Mouse (Mus musculus) liver, embryonic 16.5 days (tissue): ENCODE measurements at regions not wholly inside any gene's neighbourhood (a gene's known extent, or its start where the extent isn't known, plus 50 kb on each side); places are given as distances from the start of the nearest gene placed in this dataset.

Experiments
- ATAC-seq: fragments of 200-750 bp; cut with Nextera tagmentation; 2 replicates; pipeline ENCODE4 v1.8.0; 2017; ENCODE audit warnings: low read depth, mild to moderate bottlenecking, moderate number of reproducible peaks, moderate library complexity
- H3K27ac ChIP-seq: fragments of 300-500 bp; sonication (generic); 2 replicates; pipeline ENCODE4 v1.5.1; 2014; ENCODE audit warnings: mild to moderate bottlenecking, low read length
- H3K27me3 ChIP-seq: fragments of 300-500 bp; sonication (generic); 2 replicates; pipeline ENCODE4 v1.6.1; 2014; ENCODE audit warnings: low read depth, low read length, mixed read lengths; ENCODE audit not compliant: control insufficient read depth, insufficient read depth
- H3K36me3 ChIP-seq: fragments of 300-500 bp; sonication (generic); 2 replicates; pipeline ENCODE4 v1.6.1; 2014; ENCODE audit warnings: mild to moderate bottlenecking; ENCODE audit not compliant: control insufficient read depth, insufficient read depth
- H3K4me1 ChIP-seq: fragments of 300-500 bp; sonication (generic); 2 replicates; pipeline ENCODE4 v1.6.1; 2014; ENCODE audit warnings: low read depth, low read length, mixed read lengths; ENCODE audit not compliant: control insufficient read depth
- H3K4me2 ChIP-seq: fragments of 300-500 bp; sonication (generic); 2 replicates; pipeline ENCODE4 v1.6.1; 2014; ENCODE audit warnings: low read depth, low read length, mixed read lengths
- H3K4me3 ChIP-seq: fragments of 300-500 bp; sonication (generic); 2 replicates; pipeline ENCODE4 v1.5.1; 2014; ENCODE audit warnings: low read depth, mild to moderate bottlenecking, low read length
- H3K9ac ChIP-seq: fragments of 300-500 bp; sonication (generic); 2 replicates; pipeline ENCODE4 v1.6.1; 2014; ENCODE audit warnings: low read depth, low read length
- H3K9me3 ChIP-seq: fragments of 300-500 bp; sonication (generic); replicated peaks from 2 replicates; pipeline ENCODE4 v1.6.1; 2016; ENCODE audit warnings: low read length; ENCODE audit not compliant: control insufficient read depth
- WGBS: fragments of 180-500 bp; shearing (Covaris S2); extraction: QIAGEN DNeasy Blood & Tissue Kit; methylation state at CpG from one replicate; pipeline ENCODE4 v1.1.7; 2014; ENCODE audit not compliant: insufficient replicate concordance; 5-methylcytosine and 5-hydroxymethylcytosine counted together

DNA sequence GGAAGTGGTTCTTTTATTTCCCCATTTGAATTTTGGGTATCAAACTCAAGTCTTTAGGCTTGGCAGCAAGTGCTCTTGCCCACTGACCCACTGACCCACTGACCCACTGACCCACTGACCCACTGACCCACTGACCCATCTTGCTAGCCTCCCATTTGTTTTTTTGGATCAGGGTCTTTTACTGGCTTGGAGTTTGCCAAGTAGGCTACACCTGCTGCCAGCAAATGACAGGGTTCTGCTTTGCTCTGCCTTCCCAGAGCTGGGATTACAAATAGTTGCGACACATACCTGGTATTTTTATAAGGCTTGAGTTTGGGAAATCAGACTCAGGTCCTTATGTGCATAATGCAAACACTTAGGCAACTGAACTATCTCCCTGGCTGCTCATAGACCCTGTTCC, 226.7 kb upstream of the Il12b start:
- Histone ChIP-seq H3K4me1 (no peaks in the 10 kb centered on the region), H3K36me3 (no peaks in the 10 kb centered on the region), H3K4me2 (no peak overlapping the region), H3K27ac (no peak overlapping the region), H3K9me3 (no peaks in the 10 kb centered on the region), H3K4me3 (no peak overlapping the region), H3K9ac (no peak overlapping the region), H3K27me3 (no peaks in the 10 kb centered on the region)
- no peak for ATAC-seq
- 61% methylated on average over 1 of the region's 1 CpGs for WGBS

DNA sequence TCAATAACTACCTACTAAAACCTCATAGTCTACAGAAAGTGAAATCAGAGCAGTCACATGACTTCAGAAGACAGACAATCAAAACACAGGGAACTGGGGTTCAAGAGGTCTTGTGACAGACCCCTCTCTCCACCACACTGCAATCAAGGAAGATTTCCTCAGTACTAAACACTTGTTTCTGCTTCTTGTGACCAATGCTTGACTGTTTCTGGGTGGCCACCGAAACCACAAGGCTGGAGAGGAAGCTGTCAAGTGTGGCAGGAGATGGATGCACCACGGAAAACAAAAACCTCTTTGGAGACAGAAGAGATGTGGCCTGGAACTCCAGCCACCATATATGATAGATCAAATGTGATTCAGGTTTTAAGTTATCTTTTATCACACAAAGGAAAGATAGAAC, 225.3 kb upstream of the Il12b start:
- Histone ChIP-seq H3K4me1 (no peaks in the 10 kb centered on the region), H3K27me3 (no peaks in the 10 kb centered on the region), H3K36me3 (no peaks in the 10 kb centered on the region), H3K4me3 (no peak overlapping the region), H3K27ac (no peak overlapping the region), H3K9ac (no peak overlapping the region), H3K4me2 (no peak overlapping the region), H3K9me3 (no peaks in the 10 kb centered on the region)
- WGBS: 7% methylated on average over 2 of the region's 2 CpGs
- no peak for ATAC-seq

DNA sequence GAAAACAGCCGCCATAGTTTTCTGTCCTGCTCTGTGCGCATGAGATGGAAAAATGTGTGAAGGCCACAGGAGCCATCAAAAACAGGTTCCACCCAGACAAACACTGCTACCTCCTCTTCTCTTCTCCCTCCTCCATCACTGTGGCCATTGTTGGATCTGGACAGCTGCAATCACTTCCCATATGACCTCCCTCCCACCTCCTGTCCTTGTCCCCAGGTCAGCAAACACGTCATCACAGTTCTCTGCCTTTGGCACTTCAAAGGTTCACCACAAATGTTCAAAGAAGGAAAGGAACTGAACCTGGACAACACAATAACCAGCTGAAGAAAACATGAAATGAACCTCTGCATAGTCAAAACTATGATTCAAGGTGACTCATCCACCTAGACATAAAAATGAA, 220.2 kb upstream of the Il12b start:
- 67% methylated on average over 3 of the region's 3 CpGs for WGBS
- Histone ChIP-seq H3K9me3 (no peaks in the 10 kb centered on the region), H3K4me1 (no peaks in the 10 kb centered on the region), H3K4me3 (no peak overlapping the region), H3K36me3 (no peaks in the 10 kb centered on the region), H3K27me3 (no peaks in the 10 kb centered on the region), H3K4me2 (no peak overlapping the region), H3K9ac (no peak overlapping the region), H3K27ac (no peak overlapping the region)
- no peak for ATAC-seq

DNA sequence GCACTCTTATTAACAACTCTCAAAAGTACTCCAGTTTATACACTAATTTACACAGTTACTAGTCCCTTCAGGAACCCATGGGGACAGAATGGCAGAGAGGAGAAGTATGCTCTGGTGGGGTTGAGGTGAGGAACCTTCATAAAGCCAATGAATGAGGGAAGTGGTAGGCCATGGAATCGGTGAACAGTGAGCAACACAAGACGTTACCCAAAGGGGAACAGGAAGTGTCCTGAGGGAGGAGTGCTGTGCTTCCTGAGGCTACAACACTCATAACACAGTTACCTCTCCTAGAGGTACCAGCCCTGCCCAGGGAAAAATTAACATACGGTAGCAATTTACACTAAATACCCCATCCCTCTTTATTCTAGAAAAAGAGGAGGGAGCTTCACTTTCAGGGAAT, 216.0 kb upstream of the Il12b start:
- no peak overlapping the region for H3K27ac ChIP-seq
- no peak overlapping the region for H3K9ac ChIP-seq
- no peak overlapping the region for H3K4me2 ChIP-seq
- no peaks in the 10 kb centered on the region for H3K9me3 ChIP-seq
- no peaks in the 10 kb centered on the region for H3K27me3 ChIP-seq
- 25% methylated on average over 3 of the region's 3 CpGs for WGBS
- H3K4me3 ChIP-seq: no peak overlapping the region
- H3K36me3 ChIP-seq: no peaks in the 10 kb centered on the region
- H3K4me1 ChIP-seq: no peaks in the 10 kb centered on the region
- ATAC-seq: no peak

DNA sequence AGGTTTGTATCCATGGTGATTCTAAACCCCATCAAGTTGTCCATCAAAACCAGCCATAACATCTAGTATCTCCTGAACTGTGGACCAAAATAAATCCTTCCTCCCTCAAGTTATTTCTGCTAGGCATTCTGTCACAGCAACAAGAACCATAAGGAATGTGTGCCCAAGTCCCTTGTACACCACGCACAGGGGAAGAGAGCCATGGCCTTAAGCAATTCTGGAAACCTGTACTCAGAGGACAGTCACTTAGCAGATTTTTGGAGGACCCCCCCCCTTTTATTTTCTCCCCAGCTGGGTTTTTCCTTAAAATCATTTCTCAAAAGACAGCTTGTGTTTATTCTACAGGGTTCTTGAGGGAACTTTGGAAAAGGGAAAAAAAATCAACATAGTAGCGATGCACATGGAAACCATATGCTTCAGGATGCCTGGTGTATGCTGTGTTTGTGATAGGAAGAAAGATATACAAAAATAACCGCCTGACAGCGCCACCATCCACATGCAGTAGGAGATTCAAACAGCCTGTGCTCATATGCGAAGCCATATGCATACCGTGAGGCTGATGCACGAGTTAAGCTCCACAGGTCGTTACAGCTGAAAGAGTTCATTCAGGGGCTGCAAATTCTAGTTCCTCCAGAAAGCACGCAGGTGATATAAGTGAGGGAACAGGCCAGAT, 214.5 kb upstream of the Il12b start:
- 72% methylated on average over 9 of the region's 9 CpGs for WGBS

GRCm38 (mm10) chr11:44188202-44188601, 211.7 kb upstream of the Il12b start:
- H3K27me3 ChIP-seq: no peaks in the 10 kb centered on the region
- no peak for ATAC-seq
- H3K9me3 ChIP-seq: no peaks in the 10 kb centered on the region
- no peak overlapping the region for H3K4me3 ChIP-seq
- H3K4me2 ChIP-seq: no peak overlapping the region
- no peaks in the 10 kb centered on the region for H3K4me1 ChIP-seq
- H3K36me3 ChIP-seq: no peaks in the 10 kb centered on the region
- no peak overlapping the region for H3K27ac ChIP-seq
- WGBS: 52% methylated on average over 2 of the region's 2 CpGs
- no peak overlapping the region for H3K9ac ChIP-seq

More for the DNA sequence above, 214.5 kb upstream of the Il12b start:
- no peak for ATAC-seq
- Histone ChIP-seq H3K36me3 (no peaks in the 10 kb centered on the region), H3K4me2 (no peak overlapping the region), H3K9ac (no peak overlapping the region), H3K4me3 (no peak overlapping the region), H3K27me3 (no peaks in the 10 kb centered on the region), H3K27ac (no peak overlapping the region), H3K9me3 (no peaks in the 10 kb centered on the region), H3K4me1 (no peaks in the 10 kb centered on the region)

GRCm38 (mm10) chr11:44193806-44194205, 206.1 kb upstream of the Il12b start:
- no peaks in the 10 kb centered on the region for H3K4me1 ChIP-seq
- H3K27ac ChIP-seq: no peak overlapping the region
- WGBS: 69% methylated on average over 9 of the region's 9 CpGs
- no peaks in the 10 kb centered on the region for H3K27me3 ChIP-seq
- no peaks in the 10 kb centered on the region for H3K36me3 ChIP-seq
- H3K9me3 ChIP-seq: no peaks in the 10 kb centered on the region
- H3K4me2 ChIP-seq: no peak overlapping the region
- no peak overlapping the region for H3K4me3 ChIP-seq
- no peak for ATAC-seq
- H3K9ac ChIP-seq: no peak overlapping the region

- 72% methylated on average over 2 of the region's 2 CpGs for WGBS
- no peak overlapping the region for H3K27ac ChIP-seq
- no peaks in the 10 kb centered on the region for H3K27me3 ChIP-seq
- H3K4me1 ChIP-seq: no peaks in the 10 kb centered on the region
- no peak overlapping the region for H3K9ac ChIP-seq
- no peaks in the 10 kb centered on the region for H3K9me3 ChIP-seq
- ATAC-seq: no peak
- H3K36me3 ChIP-seq: no peaks in the 10 kb centered on the region
- no peak overlapping the region for H3K4me2 ChIP-seq
- no peak overlapping the region for H3K4me3 ChIP-seq
Observed at GRCm38 (mm10) chr11:44202716-44203115, 197.1 kb upstream of the Il12b start.

GRCm38 (mm10) chr11:44204384-44204783, 195.5 kb upstream of the Il12b start:
- no peaks in the 10 kb centered on the region for H3K36me3 ChIP-seq
- no peak overlapping the region for H3K4me3 ChIP-seq
- H3K9me3 ChIP-seq: no peaks in the 10 kb centered on the region
- no peak overlapping the region for H3K9ac ChIP-seq
- ATAC-seq: no peak
- no peak overlapping the region for H3K27ac ChIP-seq
- no peaks in the 10 kb centered on the region for H3K4me1 ChIP-seq
- 22% methylated on average over 3 of the region's 3 CpGs for WGBS
- no peaks in the 10 kb centered on the region for H3K27me3 ChIP-seq
- no peak overlapping the region for H3K4me2 ChIP-seq
